Mouse (Mus musculus) splenic B cell, adult 2 months (primary cell): ENCODE measurements around the gene Nt5m.
"Not testable (repeated sequence)": the region's sequence is repeated elsewhere in the genome, so short reads cannot be mapped to it uniquely, and the experiment has no call there.

Experiments
- DNase-seq: peaks from one replicate; pipeline ENCODE4 v3.0.0-alpha.2; 2011; ENCODE audit warnings: low read depth, low spot score
- H3K27me3 ChIP-seq: 2 replicates; pipeline ENCODE4 v1.6.1; 2012; ENCODE audit warnings: mild to moderate bottlenecking, low read length, moderate library complexity, mixed read lengths; ENCODE audit not compliant: control insufficient read depth, poor library complexity, insufficient read depth, severe bottlenecking
- H3K36me3 ChIP-seq: 2 replicates; pipeline ENCODE4 v1.6.1; 2012; ENCODE audit warnings: mild to moderate bottlenecking, low read length, moderate library complexity, mixed read lengths; ENCODE audit not compliant: control insufficient read depth, poor library complexity, insufficient read depth, severe bottlenecking

Gene Nt5m

GRCm38 (mm10) chr11:59814311-59814710 is 24.9 kb upstream of the Nt5m start:
- Histone ChIP-seq H3K27me3 (no peaks in the 10 kb centered on the region), H3K36me3 (peaks cover 5% of the 10 kb centered on the region)

GRCm38 (mm10) chr11:59814936-59815335 is 24.3 kb upstream of the Nt5m start:
- peaks cover 8% of the 10 kb centered on the region for H3K36me3 ChIP-seq
- no peak for DNase-seq
- no peaks in the 10 kb centered on the region for H3K27me3 ChIP-seq

More at GRCm38 (mm10) chr11:59814311-59814710, 24.9 kb upstream of the Nt5m start:
- DNase-seq, result no peak

GRCm38 (mm10) chr11:59815482-59816065 is 23.7 kb upstream of the Nt5m start:
- DNase-seq, result no peak
- no peaks in the 10 kb centered on the region for H3K27me3 ChIP-seq
- peaks cover 8% of the 10 kb centered on the region for H3K36me3 ChIP-seq

- DNase-seq, result no peak
- Histone ChIP-seq H3K27me3 (no peaks in the 10 kb centered on the region), H3K36me3 (peaks cover 11% of the 10 kb centered on the region)
Measured at GRCm38 (mm10) chr11:59817916-59818315, 21.3 kb upstream of the Nt5m start.

- no peaks in the 10 kb centered on the region for H3K27me3 ChIP-seq
- peaks cover 22% of the 10 kb centered on the region for H3K36me3 ChIP-seq
- DNase-seq, result no peak
Measured at GRCm38 (mm10) chr11:59821625-59822024, 17.6 kb upstream of the Nt5m start.

GRCm38 (mm10) chr11:59837789-59838188 is 1.5 kb upstream of the Nt5m start:
- H3K36me3 ChIP-seq, DNase-seq, H3K27me3 ChIP-seq: not testable (repeated sequence)

- DNase-seq, result no peak
- H3K36me3 ChIP-seq, result peaks cover 7% of the 10 kb centered on the region; the same call in 1 of the 2 replicates
- no peaks in the 10 kb centered on the region for H3K27me3 ChIP-seq
Measured at GRCm38 (mm10) chr11:59838426-59838825, 821 bp upstream of the Nt5m start.

GRCm38 (mm10) chr11:59839459-59840126 is 346 bp downstream of the Nt5m start, which contains the start of gene Cops3:
Gene Cops3, minus strand, starts transcription at chr11:59839838.
- H3K27me3 ChIP-seq, result no peaks in the 10 kb centered on the region
- 0 out of 2 replicates have a peak, but pooled peaks cover 5% of the 10 kb centered on the region for H3K36me3 ChIP-seq
- peak; percentile 98 for DNase-seq

- H3K36me3 ChIP-seq, result no peaks in the 10 kb centered on the region; the same call in 1 of the 2 replicates
- no peaks in the 10 kb centered on the region for H3K27me3 ChIP-seq
- no peak for DNase-seq
Measured at GRCm38 (mm10) chr11:59846311-59846710, 7.1 kb downstream of the Nt5m start.

- peak; percentile 76 for DNase-seq
- Histone ChIP-seq H3K36me3 (no peaks in the 10 kb centered on the region; the same call in 1 of the 2 replicates), H3K27me3 (no peaks in the 10 kb centered on the region)
Measured at GRCm38 (mm10) chr11:59847131-59847530, 7.9 kb downstream of the Nt5m start.

GRCm38 (mm10) chr11:59847891-59848884 is 8.9 kb downstream of the Nt5m start:
- H3K36me3 ChIP-seq, result no peaks in the 10 kb centered on the region; the same call in 1 of the 2 replicates
- DNase-seq, result peak; percentile 67
- H3K27me3 ChIP-seq, result no peaks in the 10 kb centered on the region

GRCm38 (mm10) chr11:59852865-59853264 is 13.6 kb downstream of the Nt5m start:
- H3K27me3 ChIP-seq, result no peaks in the 10 kb centered on the region
- no peak for DNase-seq
- no peaks in the 10 kb centered on the region for H3K36me3 ChIP-seq

GRCm38 (mm10) chr11:59860467-59860866 is 21.2 kb downstream of the Nt5m start:
- no peak for DNase-seq
- Histone ChIP-seq H3K27me3 (no peaks in the 10 kb centered on the region), H3K36me3 (0 out of 2 replicates have a peak, but pooled peaks cover 1% of the 10 kb centered on the region)

GRCm38 (mm10) chr11:59864316-59864715 is 25.1 kb downstream of the Nt5m start:
- Histone ChIP-seq H3K27me3 (no peaks in the 10 kb centered on the region), H3K36me3 (0 out of 2 replicates have a peak, but pooled peaks cover 1% of the 10 kb centered on the region)
- no peak for DNase-seq
